Mouse (Mus musculus): Measurements from ENCODE around the gene Cox8b. TPM values are rescaled to one million over a fixed set of nuclear protein-coding genes. Genes with fewer than 3 reads are reported as not detected.
"Not testable (repeated sequence)": the region's sequence is repeated elsewhere in the genome, so short reads cannot be mapped to it uniquely, and the experiment has no call there.

Cox8b gene
- polyA plus RNA-seq, 1 experiment from 2014 or later, result not detected

DNA sequence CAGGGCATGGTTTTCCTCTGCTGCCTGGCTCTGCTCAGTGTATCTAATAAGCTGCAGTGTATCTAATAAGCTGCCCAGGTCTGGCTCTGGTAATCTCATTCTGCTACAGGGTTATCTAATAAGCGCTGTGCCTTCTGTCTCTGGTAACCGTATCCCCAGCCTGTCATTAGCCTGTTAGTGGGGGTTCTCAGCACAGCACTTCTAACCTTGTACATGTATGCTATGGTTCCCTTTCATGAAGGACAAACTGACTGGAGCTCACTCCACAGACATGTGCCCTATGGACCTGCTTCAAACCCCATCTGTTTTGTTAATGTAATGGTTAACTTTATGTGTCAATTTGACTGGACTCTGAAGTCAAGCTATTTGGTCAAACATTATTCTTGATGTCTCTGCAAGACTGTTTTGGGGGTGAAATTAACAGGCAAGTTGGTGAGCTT lies 5.4 kb upstream of the Cox8b start:
- WGBS, result 74% methylated on average over 2 of the region's 2 CpGs
- H3K36me3 ChIP-seq (ENCODE audit: insufficient read depth), result no peaks in the 10 kb centered on the region
- H3K4me2 ChIP-seq, result no peak overlapping the region
- no peaks in the 10 kb centered on the region for H3K4me1 ChIP-seq (ENCODE audit: insufficient read depth)
- no peak overlapping the region for H3K4me3 ChIP-seq (ENCODE audit: low read depth, low read length)
- H3K9me3 ChIP-seq (ENCODE audit: low read depth, low read length), result no peaks in the 10 kb centered on the region
- H3K27me3 ChIP-seq (ENCODE audit: insufficient read depth, low read length), result no peaks in the 10 kb centered on the region
- ATAC-seq (ENCODE audit: insufficient read depth) (no peak), DNase-seq (no peak)
- TF ChIP-seq CTCF (IDR thresholded peaks at IDR 0.05; ENCODE audit: low read depth), result no peak
- no peak overlapping the region for H3K27ac ChIP-seq (ENCODE audit: low read depth)
- no peak overlapping the region for H3K9ac ChIP-seq

DNA sequence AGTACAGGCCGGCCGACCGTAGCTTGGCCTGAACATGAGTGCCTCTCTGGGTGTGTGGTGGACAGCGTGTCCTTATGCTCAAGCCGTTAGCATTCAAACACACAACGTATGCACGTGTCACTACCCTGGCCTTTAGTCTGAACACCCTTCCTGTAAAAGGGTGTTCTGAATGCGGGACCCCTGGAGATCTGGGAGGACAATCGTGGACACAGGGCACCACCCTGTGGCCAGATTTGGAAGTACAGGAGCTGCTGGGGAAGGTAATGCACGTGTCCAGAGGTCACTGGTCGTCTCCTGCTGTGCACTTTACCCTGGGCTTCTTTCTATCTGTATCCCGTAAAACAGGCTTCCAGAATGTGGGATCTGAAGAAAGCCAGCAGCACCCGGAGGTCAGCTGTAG lies 3.0 kb upstream of the Cox8b start:
- no peak overlapping the region for H3K4me3 ChIP-seq (ENCODE audit: low read depth, low read length)
- ATAC-seq (ENCODE audit: insufficient read depth), result peak; percentile 68; the same call in 1 of the 2 replicates
- H3K9ac ChIP-seq, result no peak overlapping the region
- H3K9me3 ChIP-seq (ENCODE audit: low read depth, low read length), result no peaks in the 10 kb centered on the region
- no peaks in the 10 kb centered on the region for H3K4me1 ChIP-seq (ENCODE audit: insufficient read depth)
- H3K4me2 ChIP-seq, result no peak overlapping the region
- peaks cover 14% of the 10 kb centered on the region for H3K36me3 ChIP-seq (ENCODE audit: insufficient read depth)
- DNase-seq, result peak; percentile 88
- no peaks in the 10 kb centered on the region for H3K27me3 ChIP-seq (ENCODE audit: insufficient read depth, low read length)
- peak; percentile 96 for TF ChIP-seq CTCF (IDR thresholded peaks at IDR 0.05; ENCODE audit: low read depth)
- WGBS, result 22% methylated on average over 13 of the region's 13 CpGs
- no peak overlapping the region for H3K27ac ChIP-seq (ENCODE audit: low read depth)

DNA sequence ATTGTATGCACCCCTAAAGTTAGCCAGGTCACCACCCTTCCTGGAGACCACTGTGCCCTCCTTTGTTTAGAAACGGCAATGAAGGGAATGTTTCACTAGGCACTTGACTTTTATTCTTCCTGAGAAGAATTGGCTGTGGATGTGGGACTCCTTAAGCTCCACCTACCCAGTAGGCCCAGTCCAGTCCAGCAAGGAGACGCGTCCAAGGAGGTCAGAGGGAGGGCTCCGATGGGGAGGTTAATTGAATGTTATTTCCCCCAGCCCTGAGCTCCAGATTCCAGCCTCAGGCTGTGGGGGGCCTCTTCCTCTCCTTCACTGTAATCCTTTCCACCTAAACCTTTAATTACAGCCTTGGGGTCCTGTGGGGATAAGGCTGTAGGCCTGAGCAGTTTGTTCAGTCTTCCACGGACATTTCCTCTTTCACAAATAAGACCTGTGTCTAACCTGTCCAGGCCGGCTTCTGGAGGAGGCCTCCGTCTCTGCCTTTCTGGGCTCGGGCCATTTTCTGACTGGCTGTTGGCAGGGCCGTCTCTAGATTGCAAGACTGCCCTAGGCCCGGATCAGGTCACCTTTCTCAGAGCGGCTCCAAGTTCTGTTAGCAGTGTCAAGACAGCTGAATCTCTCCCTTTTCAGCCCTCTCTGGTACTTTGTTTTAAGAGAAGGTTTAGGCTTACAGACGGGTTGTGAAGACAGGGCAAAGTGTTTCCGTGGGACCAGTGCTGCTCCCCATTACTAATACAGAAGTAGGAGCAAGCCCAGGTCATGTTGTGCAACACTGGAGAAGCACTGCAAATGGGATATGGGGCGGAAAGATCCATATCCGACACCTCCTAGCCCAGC lies 2.0 kb upstream of the Cox8b start:
- Histone ChIP-seq H3K9me3 (ENCODE audit: low read depth, low read length) (no peaks in the 10 kb centered on the region), H3K4me2 (no peak overlapping the region), H3K4me1 (ENCODE audit: insufficient read depth) (no peaks in the 10 kb centered on the region), H3K9ac (no peak overlapping the region), H3K4me3 (ENCODE audit: low read depth, low read length) (no peak overlapping the region), H3K36me3 (ENCODE audit: insufficient read depth) (peaks cover 23% of the 10 kb centered on the region), H3K27ac (ENCODE audit: low read depth) (no peak overlapping the region), H3K27me3 (ENCODE audit: insufficient read depth, low read length) (no peaks in the 10 kb centered on the region)
- DNase-seq (no peak), ATAC-seq (ENCODE audit: insufficient read depth) (no peak)
- TF ChIP-seq CTCF (IDR thresholded peaks at IDR 0.05; ENCODE audit: low read depth), result no peak
- 73% methylated on average over 15 of the region's 15 CpGs for WGBS

DNA sequence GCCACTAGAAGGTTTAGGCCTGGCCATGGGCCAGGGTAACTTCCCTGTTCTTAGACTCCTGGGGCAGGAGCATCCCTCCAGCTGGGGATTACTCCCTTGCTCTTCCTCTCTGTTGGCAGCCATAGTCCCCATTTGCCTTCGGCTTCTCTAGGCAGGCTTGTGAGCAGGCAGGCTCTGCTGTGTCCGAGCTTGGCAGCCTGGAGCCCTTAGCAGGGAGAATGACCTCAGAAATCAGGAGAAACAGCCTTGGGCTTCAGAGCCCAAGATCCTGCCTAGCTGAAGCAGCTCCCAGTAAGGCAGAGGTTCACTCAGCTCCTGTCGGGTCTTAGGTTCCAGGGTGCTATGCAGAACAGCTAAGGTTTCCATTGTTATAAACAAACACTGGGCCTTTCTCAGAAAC lies 1.1 kb downstream of the Cox8b start:
- no peak overlapping the region for H3K4me2 ChIP-seq
- H3K9me3 ChIP-seq (ENCODE audit: low read depth, low read length), result no peaks in the 10 kb centered on the region
- H3K9ac ChIP-seq, result no peak overlapping the region
- DNase-seq (no peak), ATAC-seq (ENCODE audit: insufficient read depth) (no peak)
- WGBS, result 69% methylated on average over 3 of the region's 3 CpGs
- no peak for TF ChIP-seq CTCF (IDR thresholded peaks at IDR 0.05; ENCODE audit: low read depth)
- no peaks in the 10 kb centered on the region for H3K4me1 ChIP-seq (ENCODE audit: insufficient read depth)
- no peaks in the 10 kb centered on the region for H3K27me3 ChIP-seq (ENCODE audit: insufficient read depth, low read length)
- H3K27ac ChIP-seq (ENCODE audit: low read depth), result no peak overlapping the region
- no peak overlapping the region for H3K4me3 ChIP-seq (ENCODE audit: low read depth, low read length)
- peaks cover 49% of the 10 kb centered on the region for H3K36me3 ChIP-seq (ENCODE audit: insufficient read depth)

DNA sequence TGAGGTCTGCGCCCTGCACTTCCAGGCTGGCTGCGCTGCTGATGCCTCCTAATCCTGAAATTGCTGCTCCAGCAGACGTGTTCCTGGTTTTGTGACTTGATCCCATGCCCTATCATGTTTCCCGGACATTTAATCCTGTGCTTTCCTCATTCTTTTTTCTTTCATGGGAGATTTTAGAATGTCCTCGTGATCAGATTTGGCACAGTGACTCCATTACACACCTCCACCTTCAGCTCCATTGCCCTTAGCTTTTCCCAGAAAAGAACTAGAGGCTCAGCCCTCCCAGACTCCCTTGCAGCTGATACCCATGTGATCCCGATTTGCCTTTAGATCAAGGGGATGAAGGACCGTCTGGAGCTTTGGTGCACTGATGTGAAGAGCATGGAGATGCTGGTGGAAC lies 2.4 kb downstream of the Cox8b start:
- WGBS, result 91% methylated on average over 7 of the region's 7 CpGs
- H3K4me2 ChIP-seq, result no peak overlapping the region
- no peak for TF ChIP-seq CTCF (IDR thresholded peaks at IDR 0.05; ENCODE audit: low read depth)
- H3K9me3 ChIP-seq (ENCODE audit: low read depth, low read length), result no peaks in the 10 kb centered on the region
- H3K4me3 ChIP-seq (ENCODE audit: low read depth, low read length), result no peak overlapping the region
- H3K36me3 ChIP-seq (ENCODE audit: insufficient read depth), result peaks cover 56% of the 10 kb centered on the region
- H3K9ac ChIP-seq, result no peak overlapping the region
- no peaks in the 10 kb centered on the region for H3K27me3 ChIP-seq (ENCODE audit: insufficient read depth, low read length)
- DNase-seq, result no peak
- H3K4me1 ChIP-seq (ENCODE audit: insufficient read depth), result no peaks in the 10 kb centered on the region
- no peak overlapping the region for H3K27ac ChIP-seq (ENCODE audit: low read depth)
- ATAC-seq (ENCODE audit: insufficient read depth), result no peak

DNA sequence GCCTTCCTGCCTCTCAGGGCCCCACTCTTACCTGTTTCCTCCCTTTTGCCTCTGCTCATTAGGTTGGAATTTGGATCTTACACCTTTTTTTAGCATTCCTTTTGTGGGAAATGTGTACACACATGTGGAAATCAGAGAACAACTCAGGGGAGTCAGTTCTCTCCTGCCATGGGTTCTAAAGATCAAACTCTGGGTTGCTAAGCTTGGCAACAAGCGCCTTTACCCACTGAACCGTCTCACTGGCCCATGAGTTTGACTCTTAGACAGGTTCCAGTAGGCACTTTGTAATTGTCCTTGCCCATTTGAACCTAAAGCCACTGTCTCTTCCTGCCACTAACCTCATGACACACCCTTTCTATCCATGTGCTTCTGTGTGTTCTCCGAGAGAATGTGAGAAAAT lies 5.6 kb downstream of the Cox8b start:
- Histone ChIP-seq H3K27me3 (ENCODE audit: insufficient read depth, low read length) (no peaks in the 10 kb centered on the region), H3K4me3 (ENCODE audit: low read depth, low read length) (no peak overlapping the region), H3K9me3 (ENCODE audit: low read depth, low read length) (no peaks in the 10 kb centered on the region), H3K4me1 (ENCODE audit: insufficient read depth) (no peaks in the 10 kb centered on the region), H3K36me3 (ENCODE audit: insufficient read depth) (peaks cover 70% of the 10 kb centered on the region), H3K9ac (no peak overlapping the region), H3K4me2 (no peak overlapping the region), H3K27ac (ENCODE audit: low read depth) (no peak overlapping the region)
- WGBS, result 92% methylated on average over 3 of the region's 3 CpGs
- no peak for DNase-seq
- TF ChIP-seq CTCF (IDR thresholded peaks at IDR 0.05; ENCODE audit: low read depth), result no peak
- ATAC-seq (ENCODE audit: insufficient read depth), result no peak

DNA sequence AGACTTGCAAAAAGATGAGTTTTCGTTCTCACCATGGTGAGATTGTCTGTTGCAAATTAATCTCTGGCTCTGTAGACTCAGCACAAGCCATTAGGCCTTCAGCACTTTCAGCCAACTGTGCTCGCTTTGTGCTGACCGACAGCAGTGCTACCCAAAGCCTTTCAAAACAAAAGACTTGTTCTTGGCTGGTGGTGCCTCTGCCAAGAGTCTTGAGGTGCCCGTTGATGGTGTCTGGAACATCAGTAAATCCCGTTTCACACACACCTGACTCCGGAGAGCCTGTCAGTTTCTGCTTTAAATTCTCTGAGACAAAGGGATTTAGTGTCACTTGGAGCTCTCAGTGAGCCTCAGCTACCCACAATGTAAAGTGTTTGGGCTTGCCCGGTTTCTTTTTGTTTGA lies 6.2 kb downstream of the Cox8b start:
- Histone ChIP-seq H3K27ac (ENCODE audit: low read depth) (no peak overlapping the region), H3K4me1 (ENCODE audit: insufficient read depth) (no peaks in the 10 kb centered on the region), H3K36me3 (ENCODE audit: insufficient read depth) (peaks cover 74% of the 10 kb centered on the region), H3K27me3 (ENCODE audit: insufficient read depth, low read length) (no peaks in the 10 kb centered on the region), H3K9me3 (ENCODE audit: low read depth, low read length) (no peaks in the 10 kb centered on the region), H3K9ac (no peak overlapping the region), H3K4me3 (ENCODE audit: low read depth, low read length) (no peak overlapping the region), H3K4me2 (no peak overlapping the region)
- no peak for ATAC-seq (ENCODE audit: insufficient read depth)
- WGBS, result 89% methylated on average over 7 of the region's 7 CpGs
- no peak for TF ChIP-seq CTCF (IDR thresholded peaks at IDR 0.05; ENCODE audit: low read depth)
- no peak for DNase-seq

DNA sequence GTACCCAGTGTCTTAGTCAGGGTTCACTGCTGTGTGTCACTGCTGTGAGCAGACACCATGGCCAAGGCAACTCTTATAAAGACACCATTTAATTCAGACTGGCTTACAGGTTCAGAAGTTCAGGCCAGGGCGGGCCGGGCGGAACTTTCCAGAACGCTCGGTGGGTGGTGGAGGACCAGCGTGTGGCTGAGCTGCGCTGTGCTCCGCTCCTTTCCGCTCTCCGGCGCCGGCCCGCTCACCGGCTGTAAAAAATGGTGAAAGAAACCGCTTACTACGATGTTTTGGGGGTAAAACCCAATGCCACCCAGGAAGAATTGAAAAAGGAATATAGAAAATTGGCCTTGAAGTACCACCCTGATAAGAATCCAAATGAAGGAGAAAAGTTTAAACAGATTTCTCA lies 9.6 kb downstream of the Cox8b start:
- not testable (repeated sequence) for DNase-seq
- WGBS, result 95% methylated on average over 16 of the region's 16 CpGs

More for the DNA sequence above, 9.6 kb downstream of the Cox8b start:
- H3K27me3 ChIP-seq (ENCODE audit: insufficient read depth, low read length); H3K9me3 ChIP-seq (ENCODE audit: low read depth, low read length); ATAC-seq (ENCODE audit: insufficient read depth); H3K4me1 ChIP-seq (ENCODE audit: insufficient read depth); H3K4me2 ChIP-seq; H3K9ac ChIP-seq; H3K27ac ChIP-seq (ENCODE audit: low read depth); H3K4me3 ChIP-seq (ENCODE audit: low read depth, low read length): not testable (repeated sequence)
- H3K36me3 ChIP-seq (ENCODE audit: insufficient read depth), result peaks cover 75% of the 10 kb centered on the region
